Mouse (Mus musculus) lung, postnatal 0 days (tissue): ENCODE results near the gene Med13l. TPM values are rescaled to one million over a fixed set of nuclear protein-coding genes. Genes with fewer than 3 reads are reported as not detected.
"Not testable (repeated sequence)": the region's sequence is repeated elsewhere in the genome, so short reads cannot be mapped to it uniquely, and the experiment has no call there.

ENCODE experiments used
- ATAC-seq: fragments of 200-750 bp; cut with Nextera tagmentation; 2 replicates; pipeline ENCODE4 v1.8.0; 2017; ENCODE audit warnings: moderate library complexity
- DNase-seq: peaks from one replicate; pipeline ENCODE4 v3.0.0-alpha.2; 2016; ENCODE audit warnings: low spot score
- H3K27ac ChIP-seq: fragments of 300-500 bp; sonication (generic); 2 replicates; pipeline ENCODE4 v1.5.1; 2014; ENCODE audit warnings: antibody characterized with exemption, mild to moderate bottlenecking, low read length, mixed read lengths
- H3K27me3 ChIP-seq: fragments of 300-500 bp; sonication (generic); replicated peaks from 2 replicates; pipeline ENCODE4 v1.6.1; 2014; ENCODE audit warnings: low read length, mixed read lengths; ENCODE audit not compliant: insufficient read depth
- H3K36me3 ChIP-seq: fragments of 300-500 bp; sonication (generic); 2 replicates; pipeline ENCODE4 v1.6.1; 2014; ENCODE audit warnings: low read length, mixed read lengths; ENCODE audit not compliant: insufficient read depth
- H3K4me1 ChIP-seq: fragments of 300-500 bp; sonication (generic); 2 replicates; pipeline ENCODE4 v1.6.1; 2014; ENCODE audit warnings: antibody characterized with exemption, low read depth, low read length, mixed read lengths; ENCODE audit not compliant: insufficient read depth
- H3K4me2 ChIP-seq: fragments of 300-500 bp; sonication (generic); replicated peaks from 2 replicates; pipeline ENCODE4 v1.6.1; 2014; ENCODE audit warnings: low read depth, mild to moderate bottlenecking, low read length, moderate library complexity, mixed read lengths
- H3K4me3 ChIP-seq: fragments of 300-500 bp; sonication (generic); 2 replicates; pipeline ENCODE4 v1.5.1; 2014; ENCODE audit warnings: low read depth, low read length
- H3K9ac ChIP-seq: fragments of 300-500 bp; sonication (generic); replicated peaks from 2 replicates; pipeline ENCODE4 v1.6.1; 2014; ENCODE audit warnings: low read depth, mild to moderate bottlenecking
- H3K9me3 ChIP-seq: fragments of 300-500 bp; sonication (generic); 2 replicates; pipeline ENCODE4 v1.6.1; 2016; ENCODE audit warnings: low read length, mixed read lengths
- CTCF ChIP-seq: IDR thresholded peaks from 2 replicates; pipeline ENCODE4 v1.5.1; 2016; ENCODE audit warnings: antibody characterized with exemption, mild to moderate bottlenecking
- EP300 ChIP-seq: IDR thresholded peaks from 2 replicates; pipeline ENCODE4 v1.6.1; 2016; ENCODE audit warnings: antibody characterized with exemption, mild to moderate bottlenecking, control low read depth
- WGBS: fragments of 180-500 bp; shearing (Covaris S2); extraction: QIAGEN DNeasy Blood & Tissue Kit; methylation state at CpG from one replicate; pipeline ENCODE4 v1.1.7; 2014; 5-methylcytosine and 5-hydroxymethylcytosine counted together
- polyA plus RNA-seq: library from polyadenylated mRNA; unstranded; fragments of >200 nt; fragmentation: Nextera tagmentation; extraction: Ambion mirVana; gene quantifications from 2 replicates; pipeline ENCODE4 v1.2.1, GENCODE M21; 2015

Med13l gene
- polyA plus RNA-seq, 1 experiment from 2014 or later, result 10.1 TPM

DNA sequence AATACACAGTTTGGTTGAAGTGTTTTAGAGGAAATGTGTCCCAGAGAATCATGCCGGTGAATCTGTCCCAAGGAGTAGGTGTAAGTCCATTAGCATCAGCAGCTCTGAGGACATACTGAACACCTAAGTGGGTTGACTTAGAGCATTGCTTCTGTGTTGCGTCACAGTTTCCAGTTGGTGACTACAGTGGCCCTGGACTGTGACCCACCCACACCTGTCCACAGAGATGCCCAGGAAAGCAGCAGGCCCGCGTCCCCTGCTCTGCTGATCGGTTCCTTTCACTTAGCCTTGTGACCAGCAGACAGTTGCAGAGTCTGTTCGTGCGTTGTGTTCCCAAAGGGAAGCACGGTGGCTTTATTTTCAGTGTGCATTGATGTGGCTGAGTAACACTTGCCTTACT, 92.1 kb downstream of the Med13l start:
- H3K9me3 ChIP-seq, result no peaks in the 10 kb centered on the region
- DNase-seq (no peak), ATAC-seq (no peak)
- no peak overlapping the region for H3K4me3 ChIP-seq
- 88% methylated on average over 8 of the region's 8 CpGs for WGBS
- no peaks in the 10 kb centered on the region for H3K36me3 ChIP-seq
- no peak overlapping the region for H3K4me2 ChIP-seq
- H3K9ac ChIP-seq, result no peak overlapping the region
- TF ChIP-seq EP300, result no peak
- TF ChIP-seq CTCF, result no peak
- H3K27me3 ChIP-seq, result no peaks in the 10 kb centered on the region
- H3K27ac ChIP-seq, result no peak overlapping the region
- H3K4me1 ChIP-seq, result peaks cover 15% of the 10 kb centered on the region; the same call in 1 of the 2 replicates

DNA sequence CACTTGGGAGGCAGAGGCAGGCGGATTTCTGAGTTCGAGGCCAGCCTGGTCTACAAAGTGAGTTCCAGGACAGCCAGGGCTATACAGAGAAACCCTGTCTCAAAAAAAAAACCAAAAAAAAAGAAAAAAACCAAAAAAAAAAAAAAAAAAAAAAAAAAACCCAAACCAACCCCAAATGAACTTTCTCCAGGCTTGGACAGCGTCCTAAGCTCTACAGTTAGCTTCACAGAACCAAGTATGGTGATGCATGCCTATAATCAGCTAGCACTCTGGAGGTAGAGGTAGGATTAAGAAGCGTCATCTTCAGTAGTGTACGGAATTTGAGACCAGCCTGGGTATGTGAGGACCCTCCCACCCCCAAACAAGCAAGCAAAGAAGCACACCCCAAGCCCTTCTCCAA, 92.6 kb downstream of the Med13l start:
- H3K27me3 ChIP-seq, H3K9ac ChIP-seq, ATAC-seq, DNase-seq, H3K36me3 ChIP-seq, H3K4me2 ChIP-seq, H3K4me3 ChIP-seq, H3K9me3 ChIP-seq, H3K27ac ChIP-seq: not testable (repeated sequence)
- H3K4me1 ChIP-seq, result peaks cover 15% of the 10 kb centered on the region; the same call in 1 of the 2 replicates
- 83% methylated on average over 5 of the region's 5 CpGs for WGBS

- 62% methylated on average over 11 of the region's 11 CpGs for WGBS
- Histone ChIP-seq H3K4me3 (no peak overlapping the region), H3K9me3 (no peaks in the 10 kb centered on the region), H3K4me1 (peaks cover 14% of the 10 kb centered on the region; the same call in 1 of the 2 replicates), H3K36me3 (no peaks in the 10 kb centered on the region), H3K27ac (no peak overlapping the region), H3K9ac (no peak overlapping the region), H3K4me2 (no peak overlapping the region), H3K27me3 (no peaks in the 10 kb centered on the region)
- TF ChIP-seq CTCF (no peak), EP300 (no peak)
- DNase-seq, result no peak
- no peak for ATAC-seq
These were observed 94.1 kb downstream of the Med13l start for GRCm38 (mm10) chr5:118654599-118654998.

GRCm38 (mm10) chr5:118655025-118655424, 94.5 kb downstream of the Med13l start:
- 24% methylated on average over 2 of the region's 2 CpGs for WGBS
- Histone ChIP-seq H3K27ac (no peak overlapping the region), H3K36me3 (no peaks in the 10 kb centered on the region), H3K4me2 (no peak overlapping the region), H3K9me3 (no peaks in the 10 kb centered on the region), H3K4me3 (no peak overlapping the region), H3K27me3 (no peaks in the 10 kb centered on the region), H3K9ac (no peak overlapping the region), H3K4me1 (peaks cover 10% of the 10 kb centered on the region; the same call in 1 of the 2 replicates)
- peak; percentile 53; the same call in 1 of the 2 replicates for ATAC-seq
- TF ChIP-seq EP300 (no peak), CTCF (peak; percentile 75)
- DNase-seq, result peak; percentile 73

- Histone ChIP-seq H3K27ac (peak overlapping the region; percentile 28), H3K4me2 (no peak overlapping the region), H3K36me3 (no peaks in the 10 kb centered on the region), H3K9ac (no peak overlapping the region), H3K27me3 (no peaks in the 10 kb centered on the region), H3K4me1 (peaks cover 10% of the 10 kb centered on the region; the same call in 1 of the 2 replicates), H3K4me3 (no peak overlapping the region), H3K9me3 (no peaks in the 10 kb centered on the region)
- no peak for ATAC-seq
- peak; percentile 38 for TF ChIP-seq CTCF
- no peak for TF ChIP-seq EP300
- no peak for DNase-seq
- 42% methylated on average over 7 of the region's 7 CpGs for WGBS
These were observed 94.9 kb downstream of the Med13l start for GRCm38 (mm10) chr5:118655428-118655827.

- no peak overlapping the region for H3K9ac ChIP-seq
- peaks cover 10% of the 10 kb centered on the region; the same call in 1 of the 2 replicates for H3K4me1 ChIP-seq
- H3K36me3 ChIP-seq, result no peaks in the 10 kb centered on the region
- WGBS, result 58% methylated on average over 6 of the region's 6 CpGs
- no peak overlapping the region for H3K4me3 ChIP-seq
- H3K27me3 ChIP-seq, result no peaks in the 10 kb centered on the region
- no peak overlapping the region for H3K4me2 ChIP-seq
- TF ChIP-seq EP300 (peak; percentile 31; the same call in 1 of the 2 replicates), CTCF (no peak)
- ATAC-seq, result peak; percentile 30; the same call in 1 of the 2 replicates
- peak; percentile 46 for DNase-seq
- H3K9me3 ChIP-seq, result no peaks in the 10 kb centered on the region
- H3K27ac ChIP-seq, result peak overlapping the region; percentile 38; the same call in 1 of the 2 replicates
These were observed 95.5 kb downstream of the Med13l start for GRCm38 (mm10) chr5:118655966-118656365.
